Mouse (Mus musculus) liver, embryonic 14.5 days (tissue): ENCODE measurements around the gene Luzp2.

Source experiments
- CTCF ChIP-seq: IDR thresholded peaks from 2 replicates; pipeline ENCODE4 v1.5.1; 2016; ENCODE audit warnings: antibody characterized with exemption, low read depth, control low read depth
- EP300 ChIP-seq: IDR thresholded peaks from 2 replicates; pipeline ENCODE4 v1.6.1; 2016; ENCODE audit warnings: antibody characterized with exemption, low read depth

GRCm38 (mm10) chr7:54956759-54957158 lies 121.5 kb downstream of the Luzp2 start:
- TF ChIP-seq CTCF (no peak), EP300 (no peak)
